Mouse (Mus musculus): ENCODE measurements around the gene Ctbp2. TPM values are rescaled to one million over a fixed set of nuclear protein-coding genes. Genes with fewer than 3 reads are reported as not detected.

The Ctbp2 gene
- polyA plus RNA-seq, 1 experiment from 2014 or later = 75.4 TPM

GRCm38 (mm10) chr7:133078929-133079328 is 45.2 kb downstream of the Ctbp2 start:
- Histone ChIP-seq H3K4me2 (ENCODE audit: low read depth, low read length) (no peak overlapping the region), H3K27me3 (ENCODE audit: control insufficient read depth, insufficient read depth, low read depth, low read length) (no peaks in the 10 kb centered on the region), H3K9ac (ENCODE audit: low read length) (no peak overlapping the region), H3K36me3 (ENCODE audit: control insufficient read depth, insufficient read depth, low read length) (peaks cover 4% of the 10 kb centered on the region), H3K9me3 (ENCODE audit: control insufficient read depth, low read length) (no peaks in the 10 kb centered on the region), H3K4me3 (ENCODE audit: low read length) (no peak overlapping the region), H3K4me1 (replicated peaks; ENCODE audit: control insufficient read depth, insufficient read depth, low read length) (peaks cover 3% of the 10 kb centered on the region; the same call in 1 of the 2 replicates), H3K27ac (ENCODE audit: low read length) (no peak overlapping the region)
- WGBS = 76% methylated on average over 1 of the region's 1 CpGs
- no peak for ATAC-seq (ENCODE audit: low read depth)

- no peaks in the 10 kb centered on the region for H3K27me3 ChIP-seq (ENCODE audit: control insufficient read depth, insufficient read depth, low read depth, low read length)
- no peak for ATAC-seq (ENCODE audit: low read depth)
- H3K27ac ChIP-seq (ENCODE audit: low read length) = no peak overlapping the region
- H3K4me1 ChIP-seq (replicated peaks; ENCODE audit: control insufficient read depth, insufficient read depth, low read length) = no peaks in the 10 kb centered on the region
- 0 out of 2 replicates have a peak, but pooled peaks cover under 1% of the 10 kb centered on the region for H3K36me3 ChIP-seq (ENCODE audit: control insufficient read depth, insufficient read depth, low read length)
- WGBS = 71% methylated on average over 10 of the region's 10 CpGs
- no peak overlapping the region for H3K4me2 ChIP-seq (ENCODE audit: low read depth, low read length)
- no peak overlapping the region for H3K9ac ChIP-seq (ENCODE audit: low read length)
- no peaks in the 10 kb centered on the region for H3K9me3 ChIP-seq (ENCODE audit: control insufficient read depth, low read length)
- H3K4me3 ChIP-seq (ENCODE audit: low read length) = no peak overlapping the region
Measured at GRCm38 (mm10) chr7:133074462-133075133, 49.6 kb downstream of the Ctbp2 start.

- H3K9ac ChIP-seq (ENCODE audit: low read length) = no peak overlapping the region
- 83% methylated on average over 9 of the region's 9 CpGs for WGBS
- no peak for ATAC-seq (ENCODE audit: low read depth)
- H3K4me2 ChIP-seq (ENCODE audit: low read depth, low read length) = no peak overlapping the region
- H3K27ac ChIP-seq (ENCODE audit: low read length) = no peak overlapping the region
- H3K9me3 ChIP-seq (ENCODE audit: control insufficient read depth, low read length) = no peaks in the 10 kb centered on the region
- 0 out of 2 replicates have a peak, but pooled peaks cover 2% of the 10 kb centered on the region for H3K36me3 ChIP-seq (ENCODE audit: control insufficient read depth, insufficient read depth, low read length)
- H3K27me3 ChIP-seq (ENCODE audit: control insufficient read depth, insufficient read depth, low read depth, low read length) = no peaks in the 10 kb centered on the region
- no peaks in the 10 kb centered on the region for H3K4me1 ChIP-seq (replicated peaks; ENCODE audit: control insufficient read depth, insufficient read depth, low read length)
- no peak overlapping the region for H3K4me3 ChIP-seq (ENCODE audit: low read length)
Measured at GRCm38 (mm10) chr7:133073147-133073651, 51.0 kb downstream of the Ctbp2 start.

GRCm38 (mm10) chr7:133072535-133072934 is 51.6 kb downstream of the Ctbp2 start:
- no peak for ATAC-seq (ENCODE audit: low read depth)

GRCm38 (mm10) chr7:133067321-133067841 is 56.8 kb downstream of the Ctbp2 start:
- WGBS = 79% methylated on average over 7 of the region's 7 CpGs
- H3K36me3 ChIP-seq (ENCODE audit: control insufficient read depth, insufficient read depth, low read length) = 0 out of 2 replicates have a peak, but pooled peaks cover 2% of the 10 kb centered on the region
- 0 out of 2 replicates have a peak, but pooled peaks cover 4% of the 10 kb centered on the region for H3K4me1 ChIP-seq (replicated peaks; ENCODE audit: control insufficient read depth, insufficient read depth, low read length)
- no peak overlapping the region for H3K27ac ChIP-seq (ENCODE audit: low read length)
- no peak overlapping the region for H3K4me3 ChIP-seq (ENCODE audit: low read length)
- no peak overlapping the region for H3K9ac ChIP-seq (ENCODE audit: low read length)
- no peaks in the 10 kb centered on the region for H3K9me3 ChIP-seq (ENCODE audit: control insufficient read depth, low read length)
- no peaks in the 10 kb centered on the region for H3K27me3 ChIP-seq (ENCODE audit: control insufficient read depth, insufficient read depth, low read depth, low read length)
- H3K4me2 ChIP-seq (ENCODE audit: low read depth, low read length) = no peak overlapping the region
- no peak for ATAC-seq (ENCODE audit: low read depth)

More at GRCm38 (mm10) chr7:133072535-133072934, 51.6 kb downstream of the Ctbp2 start:
- Histone ChIP-seq H3K4me3 (ENCODE audit: low read length) (no peak overlapping the region), H3K27me3 (ENCODE audit: control insufficient read depth, insufficient read depth, low read depth, low read length) (no peaks in the 10 kb centered on the region), H3K9ac (ENCODE audit: low read length) (no peak overlapping the region), H3K4me1 (replicated peaks; ENCODE audit: control insufficient read depth, insufficient read depth, low read length) (no peaks in the 10 kb centered on the region), H3K27ac (ENCODE audit: low read length) (no peak overlapping the region), H3K9me3 (ENCODE audit: control insufficient read depth, low read length) (no peaks in the 10 kb centered on the region), H3K36me3 (ENCODE audit: control insufficient read depth, insufficient read depth, low read length) (0 out of 2 replicates have a peak, but pooled peaks cover 2% of the 10 kb centered on the region), H3K4me2 (ENCODE audit: low read depth, low read length) (no peak overlapping the region)
- WGBS = 74% methylated on average over 4 of the region's 4 CpGs

GRCm38 (mm10) chr7:133066776-133067175 is 57.4 kb downstream of the Ctbp2 start:
- H3K4me3 ChIP-seq (ENCODE audit: low read length) = no peak overlapping the region
- H3K27me3 ChIP-seq (ENCODE audit: control insufficient read depth, insufficient read depth, low read depth, low read length) = no peaks in the 10 kb centered on the region
- WGBS = 50% methylated on average over 6 of the region's 6 CpGs
- H3K9ac ChIP-seq (ENCODE audit: low read length) = no peak overlapping the region
- H3K36me3 ChIP-seq (ENCODE audit: control insufficient read depth, insufficient read depth, low read length) = 0 out of 2 replicates have a peak, but pooled peaks cover 2% of the 10 kb centered on the region
- 0 out of 2 replicates have a peak, but pooled peaks have one; percentile 51 for ATAC-seq (ENCODE audit: low read depth)
- H3K4me2 ChIP-seq (ENCODE audit: low read depth, low read length) = no peak overlapping the region
- no peak overlapping the region for H3K27ac ChIP-seq (ENCODE audit: low read length)
- 0 out of 2 replicates have a peak, but pooled peaks cover 4% of the 10 kb centered on the region for H3K4me1 ChIP-seq (replicated peaks; ENCODE audit: control insufficient read depth, insufficient read depth, low read length)
- H3K9me3 ChIP-seq (ENCODE audit: control insufficient read depth, low read length) = no peaks in the 10 kb centered on the region

- Histone ChIP-seq H3K4me1 (replicated peaks; ENCODE audit: control insufficient read depth, insufficient read depth, low read length) (peaks cover 10% of the 10 kb centered on the region; the same call in 1 of the 2 replicates), H3K36me3 (ENCODE audit: control insufficient read depth, insufficient read depth, low read length) (0 out of 2 replicates have a peak, but pooled peaks cover 2% of the 10 kb centered on the region)
- ATAC-seq (ENCODE audit: low read depth) = no peak
Measured at GRCm38 (mm10) chr7:133062055-133062454, 62.1 kb downstream of the Ctbp2 start.

GRCm38 (mm10) chr7:133060170-133060569 is 64.0 kb downstream of the Ctbp2 start:
- H3K36me3 ChIP-seq (ENCODE audit: control insufficient read depth, insufficient read depth, low read length) = 0 out of 2 replicates have a peak, but pooled peaks cover 2% of the 10 kb centered on the region
- H3K9ac ChIP-seq (ENCODE audit: low read length) = no peak overlapping the region
- H3K9me3 ChIP-seq (ENCODE audit: control insufficient read depth, low read length) = no peaks in the 10 kb centered on the region
- 86% methylated on average over 6 of the region's 6 CpGs for WGBS
- H3K27ac ChIP-seq (ENCODE audit: low read length) = no peak overlapping the region
- H3K4me2 ChIP-seq (ENCODE audit: low read depth, low read length) = no peak overlapping the region
- H3K27me3 ChIP-seq (ENCODE audit: control insufficient read depth, insufficient read depth, low read depth, low read length) = no peaks in the 10 kb centered on the region
- peaks cover 6% of the 10 kb centered on the region; the same call in 1 of the 2 replicates for H3K4me1 ChIP-seq (replicated peaks; ENCODE audit: control insufficient read depth, insufficient read depth, low read length)
- no peak overlapping the region for H3K4me3 ChIP-seq (ENCODE audit: low read length)
- ATAC-seq (ENCODE audit: low read depth) = no peak

More at GRCm38 (mm10) chr7:133062055-133062454, 62.1 kb downstream of the Ctbp2 start:
- no peak overlapping the region for H3K9ac ChIP-seq (ENCODE audit: low read length)
- no peaks in the 10 kb centered on the region for H3K9me3 ChIP-seq (ENCODE audit: control insufficient read depth, low read length)
- H3K4me3 ChIP-seq (ENCODE audit: low read length) = no peak overlapping the region
- no peak overlapping the region for H3K4me2 ChIP-seq (ENCODE audit: low read depth, low read length)
- H3K27me3 ChIP-seq (ENCODE audit: control insufficient read depth, insufficient read depth, low read depth, low read length) = no peaks in the 10 kb centered on the region
- WGBS = 81% methylated on average over 3 of the region's 3 CpGs
- H3K27ac ChIP-seq (ENCODE audit: low read length) = no peak overlapping the region

- ATAC-seq (ENCODE audit: low read depth) = no peak
- no peak overlapping the region for H3K4me3 ChIP-seq (ENCODE audit: low read length)
- no peak overlapping the region for H3K27ac ChIP-seq (ENCODE audit: low read length)
- 63% methylated on average over 9 of the region's 9 CpGs for WGBS
- H3K4me1 ChIP-seq (replicated peaks; ENCODE audit: control insufficient read depth, insufficient read depth, low read length) = peaks cover 6% of the 10 kb centered on the region; the same call in 1 of the 2 replicates
- H3K4me2 ChIP-seq (ENCODE audit: low read depth, low read length) = no peak overlapping the region
- no peak overlapping the region for H3K9ac ChIP-seq (ENCODE audit: low read length)
- H3K9me3 ChIP-seq (ENCODE audit: control insufficient read depth, low read length) = no peaks in the 10 kb centered on the region
- H3K36me3 ChIP-seq (ENCODE audit: control insufficient read depth, insufficient read depth, low read length) = 0 out of 2 replicates have a peak, but pooled peaks cover 2% of the 10 kb centered on the region
- H3K27me3 ChIP-seq (ENCODE audit: control insufficient read depth, insufficient read depth, low read depth, low read length) = no peaks in the 10 kb centered on the region
Measured at GRCm38 (mm10) chr7:133059517-133060104, 64.5 kb downstream of the Ctbp2 start.

Measured in lung, embryonic 16.5 days (tissue).